Mouse (Mus musculus) brain, embryonic 14.5 days (tissue): Measurements from ENCODE around the gene Dcaf8.

Experiments used
- CTCF ChIP-seq: fragments of 200-500 bp; IDR thresholded peaks from 2 replicates; pipeline ENCODE4 v1.5.1; 2012; ENCODE audit warnings: inconsistent platforms, mild to moderate bottlenecking, moderate library complexity, borderline replicate concordance; ENCODE audit not compliant: insufficient read depth, insufficient read length; ENCODE audit errors: extremely low read depth
- POLR2A ChIP-seq: fragments of 200-500 bp; IDR thresholded peaks from 2 replicates; pipeline ENCODE4 v1.6.1; 2012; ENCODE audit warnings: mild to moderate bottlenecking, inconsistent platforms, borderline replicate concordance; ENCODE audit not compliant: poor library complexity, insufficient read depth, insufficient read length, severe bottlenecking; ENCODE audit errors: extremely low read depth

- no peak for TF ChIP-seq CTCF
- no peak for TF ChIP-seq POLR2A
Observed at GRCm38 (mm10) chr1:172212776-172213175, 64.9 kb downstream of the Dcaf8 start.
